Mouse (Mus musculus): ENCODE data around the gene Mrpl2.
A peak's percentile ranks its signal among the peaks of the same experiment; 100 is the strongest.

Mrpl2 gene

GRCm38 (mm10) chr17:46667712-46668111, 21.7 kb downstream of the Mrpl2 start:
- DNase-seq (ENCODE audit: low spot score in 2 of 2), result no peak

- no peak for DNase-seq (ENCODE audit: low spot score in 2 of 2)
Measured at GRCm38 (mm10) chr17:46669911-46670310, 23.9 kb downstream of the Mrpl2 start.

GRCm38 (mm10) chr17:46673850-46674529, 28.0 kb downstream of the Mrpl2 start, which contains the start of gene Rrp36:
TSS of gene Rrp36 (minus strand) at chr17:46674352.
- peak; percentile 92 for DNase-seq (ENCODE audit: low spot score in 2 of 2)

- no peak for DNase-seq (ENCODE audit: low spot score in 2 of 2)
Measured at GRCm38 (mm10) chr17:46674530-46675283, 28.7 kb downstream of the Mrpl2 start.

- DNase-seq (ENCODE audit: low spot score in 2 of 2), result no peak
Measured at GRCm38 (mm10) chr17:46678416-46678815, 32.4 kb downstream of the Mrpl2 start, which contains the start of gene Mea1. TSS of gene Mea1 (plus strand) at chr17:46678793.

GRCm38 (mm10) chr17:46678911-46679310, 32.9 kb downstream of the Mrpl2 start:
- no peak for DNase-seq (ENCODE audit: low spot score in 2 of 2)

GRCm38 (mm10) chr17:46679843-46680759, 34.1 kb downstream of the Mrpl2 start:
- DNase-seq (ENCODE audit: low spot score in 2 of 2), result peak; percentile 38 to 45

GRCm38 (mm10) chr17:46680760-46681373, 34.8 kb downstream of the Mrpl2 start, which contains the start of gene Klhdc3:
TSS of gene Klhdc3 (minus strand) at chr17:46680914.
- DNase-seq (ENCODE audit: low spot score in 2 of 2), result peak; percentile 97 to 99

- DNase-seq (ENCODE audit: low spot score in 2 of 2), result no peak
Measured at GRCm38 (mm10) chr17:46681466-46682118, 35.6 kb downstream of the Mrpl2 start.

- DNase-seq (ENCODE audit: low spot score in 2 of 2), result no peak
Measured at GRCm38 (mm10) chr17:46682654-46683389, 36.8 kb downstream of the Mrpl2 start.

GRCm38 (mm10) chr17:46685913-46686312, 39.9 kb downstream of the Mrpl2 start:
- DNase-seq (ENCODE audit: low spot score in 2 of 2), result no peak

- DNase-seq (ENCODE audit: low spot score in 2 of 2), result no peak
Measured at GRCm38 (mm10) chr17:46690665-46691064, 44.6 kb downstream of the Mrpl2 start.

- no peak for DNase-seq (ENCODE audit: low spot score in 2 of 2)
Measured at GRCm38 (mm10) chr17:46691390-46691789, 45.4 kb downstream of the Mrpl2 start.

- DNase-seq (ENCODE audit: low spot score in 2 of 2), result no peak
Measured at GRCm38 (mm10) chr17:46694517-46695063, 48.6 kb downstream of the Mrpl2 start.

- DNase-seq (ENCODE audit: low spot score in 2 of 2), result no peak
Measured at GRCm38 (mm10) chr17:46698515-46698914, 52.5 kb downstream of the Mrpl2 start.

GRCm38 (mm10) chr17:46699245-46699644, 53.2 kb downstream of the Mrpl2 start:
- no peak for DNase-seq (ENCODE audit: low spot score in 2 of 2)
